Mouse (Mus musculus): ENCODE measurements around the gene Rnasel.
"Not testable (repeated sequence)": the region's sequence is repeated elsewhere in the genome, so short reads cannot be mapped to it uniquely, and the experiment has no call there.

Rnasel gene

DNA sequence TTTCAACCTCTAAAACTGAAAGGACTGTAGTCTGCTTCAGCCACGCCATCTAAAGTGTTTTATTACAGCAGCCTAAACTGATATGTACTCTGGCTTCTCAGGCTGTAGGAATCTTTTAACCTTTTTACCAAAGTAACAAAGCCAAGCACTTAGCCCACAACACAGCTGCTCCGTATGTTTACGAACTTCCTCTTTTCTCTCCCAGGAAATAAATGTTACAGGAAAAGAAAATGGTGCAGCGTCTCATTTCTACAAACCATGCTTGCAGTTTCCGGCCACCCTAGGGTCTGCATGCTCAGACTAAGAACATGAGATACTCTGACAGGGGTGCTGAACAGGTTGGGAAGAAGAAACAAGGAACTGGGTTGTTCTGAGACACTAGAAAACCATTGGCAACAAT is 19.2 kb downstream of the Rnasel start:
- in situ Hi-C loops (cut with MboI; ENCODE audit: low sequenced_read_pairs), result no loop called here

DNA sequence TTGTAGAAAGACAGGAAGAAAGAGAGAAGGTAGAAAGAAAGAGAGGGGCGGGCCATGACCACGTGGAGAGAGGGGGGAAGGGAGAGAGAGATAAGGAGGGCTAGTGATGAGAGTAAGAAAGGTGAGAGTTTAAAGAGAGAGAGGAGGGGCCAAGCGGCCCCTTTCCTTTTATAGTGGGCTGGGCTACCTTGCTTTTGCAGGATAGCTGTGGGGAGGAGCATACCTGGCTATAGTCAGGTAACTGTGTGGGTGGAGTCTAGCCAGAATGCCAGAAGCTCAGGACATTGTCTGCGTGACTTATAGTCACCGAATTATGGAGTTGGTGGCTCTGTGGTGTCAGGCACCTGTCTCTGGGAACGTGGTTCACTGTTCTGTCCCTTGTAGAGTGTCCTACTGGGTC is 20.3 kb downstream of the Rnasel start:
- in situ Hi-C loops (cut with MboI; ENCODE audit: low sequenced_read_pairs), result not testable (repeated sequence)

DNA sequence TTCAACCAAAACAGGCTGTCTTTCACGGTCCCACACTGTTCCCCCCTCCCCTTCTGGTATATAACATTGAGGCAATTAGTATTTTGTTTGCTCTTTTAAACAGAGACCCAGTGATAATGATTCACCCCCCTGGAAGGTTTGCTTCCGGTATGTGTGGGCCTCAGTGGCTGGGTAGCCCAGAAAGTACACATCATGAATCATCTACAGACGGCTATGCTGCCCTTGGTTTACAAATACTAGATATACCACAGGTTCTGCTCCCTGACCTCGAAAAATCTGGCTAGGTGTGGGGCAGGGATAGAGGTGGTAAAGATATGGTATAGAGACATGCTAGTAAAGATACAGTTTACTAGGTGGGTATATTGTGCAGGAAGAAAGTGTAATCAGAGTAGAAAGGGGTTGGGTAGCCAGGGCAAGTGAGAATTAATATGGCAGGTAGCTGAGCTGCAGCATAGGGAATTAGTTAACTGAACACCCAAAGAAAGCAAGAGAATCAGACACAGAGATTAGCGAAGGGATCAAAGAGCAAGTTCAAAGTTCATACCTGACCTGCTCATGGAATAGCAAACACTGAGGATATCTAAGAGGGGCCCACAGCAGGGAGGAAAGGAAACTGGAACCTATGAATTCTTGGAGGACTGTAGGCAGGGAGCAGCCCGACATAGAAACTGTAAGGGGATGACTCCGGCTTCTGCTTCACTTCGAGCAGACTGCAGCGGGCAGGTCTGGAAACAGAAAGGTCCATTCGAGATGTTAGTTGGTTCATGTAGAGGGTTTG is 21.0 kb downstream of the Rnasel start:
- in situ Hi-C loops (cut with MboI; ENCODE audit: low sequenced_read_pairs), result no loop called here

DNA sequence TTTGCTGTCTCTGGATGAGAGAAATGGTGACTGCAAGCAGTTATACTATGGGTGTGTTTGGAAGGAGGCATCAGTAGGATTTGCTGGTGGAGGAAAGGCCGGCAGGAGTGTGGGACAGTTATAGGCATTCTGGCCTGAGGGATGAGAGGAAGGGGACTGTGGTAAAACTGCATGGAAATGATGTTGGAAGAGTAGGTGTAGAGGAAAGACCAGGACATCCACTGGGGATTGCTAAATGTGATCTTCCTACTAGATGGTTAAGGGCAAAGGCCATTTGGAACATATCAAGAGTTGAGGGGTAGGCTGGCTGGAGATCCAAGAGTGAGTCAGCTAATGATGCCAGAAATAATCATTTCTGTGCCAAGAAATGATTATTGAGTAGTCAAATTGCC is 21.5 kb downstream of the Rnasel start:
- in situ Hi-C loops (cut with MboI; ENCODE audit: low sequenced_read_pairs), result no loop called here

DNA sequence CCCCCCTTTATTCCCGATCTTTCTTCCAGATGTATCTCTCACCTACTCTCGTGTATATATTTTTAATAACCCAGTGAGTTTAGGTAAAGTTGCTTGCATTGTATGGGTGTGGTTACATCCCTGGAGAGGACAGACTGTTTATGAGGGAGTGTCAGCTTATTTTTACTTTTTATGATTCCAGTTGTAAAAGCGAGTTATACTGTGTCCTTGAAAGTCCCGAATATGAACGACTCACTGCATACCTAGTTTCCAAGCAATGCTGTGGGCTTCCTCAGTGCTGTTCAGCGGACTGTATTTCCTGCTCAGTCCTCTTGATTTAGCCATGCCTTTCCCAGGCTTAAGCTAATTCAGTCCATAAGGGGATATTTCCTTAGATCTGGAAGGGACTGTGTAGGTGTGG is 25.9 kb downstream of the Rnasel start:
- in situ Hi-C loops (cut with MboI; ENCODE audit: low sequenced_read_pairs), result no loop called here

DNA sequence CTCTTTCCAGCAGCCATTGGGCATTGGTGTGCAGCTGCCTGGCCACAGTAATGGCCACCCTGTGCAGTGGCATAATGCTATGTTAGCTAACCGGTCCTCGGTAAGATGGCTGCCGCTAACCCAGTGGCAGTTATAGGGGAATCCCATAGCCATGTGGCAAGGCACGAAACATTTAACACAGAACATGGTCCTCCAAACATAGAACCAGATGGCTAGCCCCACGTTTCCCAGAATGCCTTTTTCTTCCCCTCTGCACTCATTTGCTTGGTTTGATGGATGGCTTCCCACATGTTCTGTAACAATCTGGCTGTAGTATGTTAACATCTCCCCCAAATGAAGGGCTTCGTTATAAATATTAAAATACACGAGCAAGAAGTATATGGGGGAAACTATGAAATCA is 27.0 kb downstream of the Rnasel start:
- in situ Hi-C loops (cut with MboI; ENCODE audit: low sequenced_read_pairs), result no loop called here

DNA sequence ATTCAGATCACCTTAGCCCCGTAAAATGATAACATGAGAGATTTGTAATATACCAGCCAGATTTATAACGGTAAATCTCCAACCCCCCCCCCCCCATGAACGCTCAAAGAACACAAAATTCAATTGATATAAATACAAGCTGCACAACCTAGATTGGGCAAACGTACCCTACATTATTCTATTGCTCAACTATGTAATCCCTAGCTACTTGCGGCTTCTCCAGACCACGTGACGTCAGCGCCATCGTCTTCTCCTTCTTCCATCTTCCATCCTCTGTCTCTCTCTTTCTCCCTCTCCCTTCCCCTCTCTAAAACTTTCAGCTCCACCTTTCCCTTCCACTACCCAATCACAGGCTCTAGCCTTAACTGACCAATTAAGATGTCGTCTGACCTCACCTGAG is 29.0 kb downstream of the Rnasel start:
- in situ Hi-C loops (cut with MboI; ENCODE audit: low sequenced_read_pairs), result no loop called here

DNA sequence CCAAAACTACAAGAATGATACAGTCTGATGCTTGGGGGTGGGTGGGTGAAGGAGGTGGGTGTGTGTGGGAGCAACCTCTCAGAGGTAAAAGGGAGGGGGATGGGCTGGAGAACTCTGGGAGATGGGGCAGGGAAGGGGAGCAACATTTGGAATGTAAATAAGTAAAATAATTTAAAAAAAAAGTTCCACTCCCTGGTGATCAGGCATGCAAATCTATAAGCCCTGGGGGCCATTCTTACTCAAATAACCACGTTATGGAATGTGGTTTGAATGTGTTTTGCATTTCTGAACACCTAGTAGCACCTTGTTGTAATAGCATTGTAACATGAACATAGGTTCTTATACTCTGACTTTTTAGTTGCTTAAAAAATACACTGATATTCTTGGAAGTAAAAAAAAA is 34.1 kb downstream of the Rnasel start:
- in situ Hi-C loops (cut with MboI; ENCODE audit: low sequenced_read_pairs), result no loop called here

DNA sequence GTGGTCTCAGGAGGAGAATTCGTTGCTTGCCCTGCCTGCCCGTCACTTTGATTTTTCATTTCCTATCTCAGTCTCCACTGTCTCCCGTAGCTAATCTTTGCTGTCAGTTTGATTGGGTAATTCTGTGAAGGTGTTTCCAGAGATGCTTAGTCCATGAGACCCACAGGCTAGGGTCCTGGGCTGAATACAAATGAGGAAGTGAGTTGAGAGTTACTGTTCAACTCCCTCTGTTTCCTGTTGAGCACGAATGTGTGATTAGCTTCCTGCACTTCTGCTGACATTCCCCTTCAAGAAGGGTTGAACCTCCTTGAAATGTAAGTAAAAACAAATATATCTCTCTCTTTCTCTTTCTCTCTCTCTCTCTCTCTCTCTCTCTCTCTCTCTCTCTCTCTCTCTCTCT is 36.4 kb downstream of the Rnasel start:
- in situ Hi-C loops (cut with MboI; ENCODE audit: low sequenced_read_pairs), result no loop called here

DNA sequence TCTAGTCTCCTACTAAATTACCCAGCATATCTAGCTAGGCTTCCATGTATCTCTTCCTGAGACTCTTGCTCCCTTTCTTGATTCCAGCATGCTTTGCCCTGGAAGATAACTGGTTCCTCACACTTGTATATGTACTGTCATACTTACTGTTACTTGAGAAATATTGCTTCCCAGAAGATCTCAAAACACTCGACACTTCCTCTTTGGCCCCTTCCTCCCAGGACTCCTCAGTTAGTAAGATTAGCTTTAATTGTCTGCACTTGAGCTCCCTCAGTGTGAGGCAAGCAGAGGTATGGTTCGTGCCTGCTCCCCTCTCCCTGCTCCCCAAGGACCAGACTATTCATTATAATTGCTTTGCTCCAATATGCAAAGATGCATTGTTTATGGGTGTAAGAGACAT is 41.5 kb downstream of the Rnasel start:
- in situ Hi-C loops (cut with MboI; ENCODE audit: low sequenced_read_pairs), result no loop called here

DNA sequence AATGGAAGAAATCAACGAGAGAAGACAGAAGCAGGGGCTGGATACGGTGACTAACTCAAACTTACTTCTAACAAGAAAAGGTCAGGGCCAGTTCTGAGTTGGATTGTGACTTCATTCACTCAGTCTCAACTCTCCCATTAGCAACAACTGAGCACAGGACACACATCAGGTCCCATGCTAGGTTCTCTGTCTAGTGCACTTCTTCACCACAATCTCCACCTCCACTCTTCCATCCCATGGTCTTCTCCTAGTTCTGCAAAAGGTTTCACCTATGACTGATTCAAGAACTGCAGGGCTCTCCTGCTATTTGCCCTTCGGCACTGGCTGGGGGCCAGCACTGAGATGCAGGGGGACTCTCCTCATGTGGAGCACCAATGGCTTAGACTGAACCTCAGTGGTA is 45.0 kb downstream of the Rnasel start:
- in situ Hi-C loops (cut with MboI; ENCODE audit: low sequenced_read_pairs), result no loop called here

DNA sequence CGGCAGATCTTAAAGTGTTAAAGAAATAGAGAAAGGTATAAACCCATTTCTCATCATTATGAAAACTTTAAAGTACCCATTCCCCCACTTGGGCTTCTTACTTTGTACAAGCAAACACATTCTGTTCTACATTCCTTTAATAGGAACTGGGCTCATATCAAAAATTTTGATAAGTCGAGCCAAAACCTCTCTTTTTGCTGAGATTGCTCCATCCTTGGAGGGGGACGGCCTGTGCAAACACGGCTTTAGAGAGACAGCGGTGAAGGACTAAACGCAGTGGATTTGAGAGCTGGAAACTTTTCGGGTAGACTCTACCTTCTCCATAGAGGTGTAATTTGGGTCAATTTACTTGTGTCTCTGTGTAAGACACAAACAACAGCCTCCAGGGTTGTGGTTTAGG is 53.5 kb downstream of the Rnasel start:
- in situ Hi-C loops (cut with MboI; ENCODE audit: low sequenced_read_pairs), result no loop called here

DNA sequence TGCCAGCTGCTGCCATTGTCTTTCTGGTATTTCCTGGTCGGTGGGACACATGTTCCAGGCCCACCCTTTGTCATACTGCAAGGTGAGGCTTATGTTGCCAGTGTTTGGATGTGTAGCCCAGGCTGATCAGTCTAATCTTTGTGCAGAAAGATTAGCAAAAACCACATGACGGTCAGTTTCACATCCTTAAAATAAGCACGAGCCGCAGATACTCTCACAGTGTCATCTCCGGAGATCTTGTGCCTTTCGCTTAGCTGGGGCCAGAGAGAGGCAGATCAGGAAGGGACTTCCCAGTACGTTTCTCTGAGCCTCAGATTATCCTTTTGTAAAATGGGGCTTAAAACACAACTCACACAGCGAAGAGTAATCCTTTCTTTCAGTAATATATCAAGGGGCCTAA is 54.3 kb downstream of the Rnasel start:
- in situ Hi-C loops (cut with MboI; ENCODE audit: low sequenced_read_pairs), result no loop called here

DNA sequence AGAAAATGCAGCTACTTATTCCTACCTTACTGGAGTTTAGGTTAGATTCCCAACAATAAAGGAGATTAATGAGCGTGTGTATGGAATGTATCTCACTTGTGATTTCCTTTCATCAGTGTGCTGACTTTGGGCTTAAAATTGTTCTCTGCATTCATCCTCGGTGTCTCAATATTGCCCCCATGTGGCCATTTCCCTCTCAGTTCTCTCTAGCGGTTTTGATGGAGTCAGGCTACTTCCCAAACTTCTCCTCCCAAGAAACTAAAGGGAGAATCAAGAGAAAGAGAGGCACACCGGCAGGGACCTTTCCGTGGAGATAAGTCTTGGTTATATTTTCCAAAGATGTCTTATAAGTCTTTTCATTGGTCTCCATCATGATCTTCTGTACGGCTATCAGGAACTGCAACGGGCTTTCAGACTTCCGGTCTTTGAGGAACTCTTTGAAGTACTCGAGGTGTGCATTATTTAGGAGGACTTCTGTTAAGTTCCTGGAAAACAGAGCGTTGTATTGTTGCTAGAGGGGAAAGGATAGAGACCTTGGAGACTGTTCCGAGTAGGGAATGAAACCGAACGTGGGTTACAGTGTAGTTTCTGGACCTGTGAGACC is 58.3 kb downstream of the Rnasel start:
- in situ Hi-C loops (cut with MboI; ENCODE audit: low sequenced_read_pairs), result no loop called here

Measured in CH12F3 (cell line).